Mouse (Mus musculus) lung, adult 2 months (tissue): ENCODE measurements around the gene Rhox7a.

Experiments used
- CTCF ChIP-seq: fragments of 200-500 bp; IDR thresholded peaks from 2 replicates; pipeline ENCODE4 v1.5.1; 2011; ENCODE audit warnings: mild to moderate bottlenecking, low read length, control low read depth; ENCODE audit not compliant: insufficient read depth
- POLR2A ChIP-seq: fragments of 200-500 bp; IDR thresholded peaks from 2 replicates; pipeline ENCODE4 v1.6.1; 2011; ENCODE audit warnings: low read depth, mild to moderate bottlenecking, control low read depth, low read length, borderline replicate concordance; ENCODE audit errors: extremely low read depth

DNA sequence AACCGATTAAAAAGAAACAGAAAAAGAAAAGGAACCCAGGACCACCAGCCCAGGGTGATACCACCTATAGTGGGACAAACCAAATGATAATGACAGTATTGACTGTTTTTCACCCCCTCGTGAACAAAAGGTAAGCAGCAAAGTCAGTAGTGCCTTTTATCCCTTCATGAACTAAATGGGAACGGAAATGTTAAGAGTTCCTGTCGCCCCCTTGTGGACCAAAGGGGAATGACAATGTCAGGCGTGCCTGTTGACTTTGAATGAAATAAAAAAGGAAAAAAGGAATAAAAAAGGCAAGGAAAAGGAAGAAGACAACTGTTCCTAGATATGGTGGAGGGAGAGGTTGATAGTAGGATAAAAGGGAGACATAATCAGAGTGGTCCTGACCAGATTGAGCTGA lies 20.3 kb upstream of the Rhox7a start:
- no peak for TF ChIP-seq CTCF
- TF ChIP-seq POLR2A, result no peak
